Mouse (Mus musculus) midbrain, embryonic 10.5 days (tissue): ENCODE measurements around the gene Arfgap2. TPM values are rescaled to one million over a fixed set of nuclear protein-coding genes. Genes with fewer than 3 reads are reported as not detected.

Experiments used
- DNase-seq: peaks from one replicate; pipeline ENCODE4 v3.0.0-alpha.2; 2017; ENCODE audit warnings: low spot score
- H3K27ac ChIP-seq: fragments of 300-500 bp; sonication (generic); replicated peaks from 2 replicates; pipeline ENCODE4 v1.5.1; 2016; ENCODE audit warnings: mild to moderate bottlenecking
- H3K27me3 ChIP-seq: fragments of 300-500 bp; sonication (generic); 2 replicates; pipeline ENCODE4 v1.6.1; 2016; ENCODE audit warnings: low read depth, mild to moderate bottlenecking; ENCODE audit not compliant: poor library complexity, severe bottlenecking
- H3K36me3 ChIP-seq: fragments of 300-500 bp; sonication (generic); 2 replicates; pipeline ENCODE4 v1.6.1; 2016; ENCODE audit warnings: mild to moderate bottlenecking, moderate library complexity
- H3K4me1 ChIP-seq: fragments of 300-500 bp; sonication (generic); 2 replicates; pipeline ENCODE4 v1.6.1; 2016
- H3K4me3 ChIP-seq: fragments of 300-500 bp; sonication (generic); 2 replicates; pipeline ENCODE4 v1.5.1; 2016; ENCODE audit warnings: mild to moderate bottlenecking, moderate library complexity
- H3K9me3 ChIP-seq: fragments of 300-500 bp; sonication (generic); replicated peaks from 2 replicates; pipeline ENCODE4 v1.6.1; 2016; ENCODE audit warnings: mild to moderate bottlenecking
- WGBS: fragments of 180-500 bp; shearing (Covaris S2); methylation state at CpG from one replicate; pipeline ENCODE4 v1.1.7; 2016; 5-methylcytosine and 5-hydroxymethylcytosine counted together
- polyA plus RNA-seq: library from polyadenylated mRNA; unstranded; fragments of >200 nt; fragmentation: Nextera tagmentation; extraction: Ambion mirVana; gene quantifications from 2 replicates; pipeline ENCODE4 v1.2.1, GENCODE M21; 2016

Arfgap2 gene
- polyA plus RNA-seq, 1 experiment from 2014 or later: 99.0 TPM

GRCm38 (mm10) chr2:91269687-91270133 is 4.9 kb downstream of the Arfgap2 start:
- no peak for DNase-seq
- Histone ChIP-seq H3K27ac (no peak overlapping the region), H3K9me3 (no peaks in the 10 kb centered on the region), H3K36me3 (peaks cover 87% of the 10 kb centered on the region), H3K4me1 (peaks cover 12% of the 10 kb centered on the region), H3K4me3 (no peak overlapping the region), H3K27me3 (no peaks in the 10 kb centered on the region)
- 97% methylated on average over 8 of the region's 8 CpGs for WGBS

- no peak overlapping the region for H3K4me3 ChIP-seq
- H3K27ac ChIP-seq: no peak overlapping the region
- WGBS: 36% methylated on average over 10 of the region's 10 CpGs
- H3K4me1 ChIP-seq: peaks cover 6% of the 10 kb centered on the region
- H3K36me3 ChIP-seq: peaks cover 53% of the 10 kb centered on the region
- no peaks in the 10 kb centered on the region for H3K27me3 ChIP-seq
- no peaks in the 10 kb centered on the region for H3K9me3 ChIP-seq
- DNase-seq: peak; percentile 67
Measured at GRCm38 (mm10) chr2:91278749-91279371, 14.1 kb downstream of the Arfgap2 start.

- 85% methylated on average over 2 of the region's 2 CpGs for WGBS
- Histone ChIP-seq H3K36me3 (peaks cover 48% of the 10 kb centered on the region), H3K4me1 (peaks cover 6% of the 10 kb centered on the region), H3K9me3 (no peaks in the 10 kb centered on the region), H3K27ac (no peak overlapping the region), H3K27me3 (no peaks in the 10 kb centered on the region), H3K4me3 (no peak overlapping the region)
- DNase-seq: no peak
Measured at GRCm38 (mm10) chr2:91279372-91279755, 14.6 kb downstream of the Arfgap2 start.

GRCm38 (mm10) chr2:91281366-91281765 is 16.6 kb downstream of the Arfgap2 start:
- no peak overlapping the region; the same call in 1 of the 2 replicates for H3K27ac ChIP-seq
- H3K9me3 ChIP-seq: no peaks in the 10 kb centered on the region
- H3K27me3 ChIP-seq: no peaks in the 10 kb centered on the region
- peaks cover 28% of the 10 kb centered on the region for H3K36me3 ChIP-seq
- DNase-seq: no peak
- peaks cover 6% of the 10 kb centered on the region for H3K4me1 ChIP-seq
- H3K4me3 ChIP-seq: no peak overlapping the region
- WGBS: 49% methylated on average over 5 of the region's 5 CpGs

- Histone ChIP-seq H3K4me1 (peaks cover 6% of the 10 kb centered on the region), H3K36me3 (peaks cover 12% of the 10 kb centered on the region; the same call in 1 of the 2 replicates), H3K27me3 (no peaks in the 10 kb centered on the region), H3K9me3 (no peaks in the 10 kb centered on the region), H3K4me3 (no peak overlapping the region), H3K27ac (no peak overlapping the region)
- DNase-seq: no peak
- 84% methylated on average over 3 of the region's 3 CpGs for WGBS
Measured at GRCm38 (mm10) chr2:91283972-91284371, 19.2 kb downstream of the Arfgap2 start.

GRCm38 (mm10) chr2:91284375-91285199 is 19.8 kb downstream of the Arfgap2 start:
- Histone ChIP-seq H3K27me3 (no peaks in the 10 kb centered on the region), H3K9me3 (no peaks in the 10 kb centered on the region), H3K4me1 (peaks cover 6% of the 10 kb centered on the region), H3K27ac (no peak overlapping the region), H3K4me3 (no peak overlapping the region), H3K36me3 (peaks cover 12% of the 10 kb centered on the region; the same call in 1 of the 2 replicates)
- no peak for DNase-seq
- 69% methylated on average over 13 of the region's 13 CpGs for WGBS

- WGBS: 15% methylated on average over 7 of the region's 7 CpGs
- Histone ChIP-seq H3K4me1 (peaks cover 6% of the 10 kb centered on the region), H3K4me3 (no peak overlapping the region), H3K9me3 (no peaks in the 10 kb centered on the region), H3K27ac (peak overlapping the region; percentile 57; the same call in 1 of the 2 replicates), H3K27me3 (no peaks in the 10 kb centered on the region), H3K36me3 (peaks cover 12% of the 10 kb centered on the region; the same call in 1 of the 2 replicates)
- DNase-seq: peak; percentile 75
Measured at GRCm38 (mm10) chr2:91285885-91286505, 21.2 kb downstream of the Arfgap2 start.

- WGBS: 79% methylated on average over 6 of the region's 6 CpGs
- Histone ChIP-seq H3K27me3 (no peaks in the 10 kb centered on the region), H3K36me3 (peaks cover 7% of the 10 kb centered on the region; the same call in 1 of the 2 replicates), H3K4me3 (no peak overlapping the region), H3K27ac (no peak overlapping the region), H3K9me3 (no peaks in the 10 kb centered on the region), H3K4me1 (no peaks in the 10 kb centered on the region; the same call in 1 of the 2 replicates)
- DNase-seq: no peak
Measured at GRCm38 (mm10) chr2:91287563-91287962, 22.8 kb downstream of the Arfgap2 start.

- Histone ChIP-seq H3K9me3 (no peaks in the 10 kb centered on the region), H3K4me3 (no peak overlapping the region), H3K27me3 (no peaks in the 10 kb centered on the region), H3K4me1 (no peaks in the 10 kb centered on the region), H3K27ac (no peak overlapping the region; the same call in 1 of the 2 replicates), H3K36me3 (peaks cover 10% of the 10 kb centered on the region; the same call in 1 of the 2 replicates)
- 85% methylated on average over 12 of the region's 12 CpGs for WGBS
- DNase-seq: no peak
Measured at GRCm38 (mm10) chr2:91291197-91292007, 26.6 kb downstream of the Arfgap2 start.

- no peak for DNase-seq
- Histone ChIP-seq H3K9me3 (no peaks in the 10 kb centered on the region), H3K36me3 (peaks cover 3% of the 10 kb centered on the region; the same call in 1 of the 2 replicates), H3K4me3 (no peak overlapping the region), H3K4me1 (peaks cover 4% of the 10 kb centered on the region), H3K27ac (no peak overlapping the region), H3K27me3 (no peaks in the 10 kb centered on the region)
- WGBS: 90% methylated on average over 3 of the region's 3 CpGs
Measured at GRCm38 (mm10) chr2:91294226-91294625, 29.5 kb downstream of the Arfgap2 start.

GRCm38 (mm10) chr2:91295895-91296294 is 31.1 kb downstream of the Arfgap2 start:
- Histone ChIP-seq H3K36me3 (peaks cover 3% of the 10 kb centered on the region; the same call in 1 of the 2 replicates), H3K4me3 (no peak overlapping the region), H3K27ac (no peak overlapping the region), H3K27me3 (no peaks in the 10 kb centered on the region), H3K9me3 (no peaks in the 10 kb centered on the region), H3K4me1 (peaks cover 9% of the 10 kb centered on the region)
- DNase-seq: no peak
- WGBS: 91% methylated on average over 5 of the region's 5 CpGs

GRCm38 (mm10) chr2:91299156-91299555 is 34.4 kb downstream of the Arfgap2 start:
- Histone ChIP-seq H3K4me1 (peaks cover 9% of the 10 kb centered on the region), H3K9me3 (no peaks in the 10 kb centered on the region), H3K4me3 (no peak overlapping the region), H3K27me3 (no peaks in the 10 kb centered on the region), H3K36me3 (peaks cover 8% of the 10 kb centered on the region), H3K27ac (peak overlapping the region; percentile 33)
- DNase-seq: no peak
- 65% methylated on average over 3 of the region's 3 CpGs for WGBS
